Mouse (Mus musculus): ENCODE data around the gene Cd9.
"Not testable (repeated sequence)": the region's sequence is repeated elsewhere in the genome, so short reads cannot be mapped to it uniquely, and the experiment has no call there.

Gene Cd9

DNA sequence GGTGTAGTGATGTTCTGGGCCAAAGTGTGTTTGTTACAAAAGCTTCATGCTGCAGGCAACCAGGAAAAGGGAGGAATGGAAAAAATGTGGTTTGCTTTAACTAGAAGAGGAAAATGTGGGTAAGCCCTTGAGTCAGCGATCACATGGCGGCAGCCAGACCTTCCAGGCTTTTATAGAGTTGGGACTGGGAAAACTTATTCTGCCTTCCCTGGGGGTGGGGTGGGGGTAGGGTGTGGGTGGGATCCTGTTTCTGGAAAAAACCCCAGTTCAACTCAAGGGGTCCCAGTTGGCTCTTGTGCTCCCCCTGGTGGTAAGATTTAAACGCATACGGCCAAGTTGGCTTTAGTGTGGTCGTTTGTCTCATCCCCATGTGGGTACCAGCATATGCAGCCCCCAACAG is 3.5 kb upstream of the Cd9 start:
- peak; percentile 50 for DNase-seq

DNA sequence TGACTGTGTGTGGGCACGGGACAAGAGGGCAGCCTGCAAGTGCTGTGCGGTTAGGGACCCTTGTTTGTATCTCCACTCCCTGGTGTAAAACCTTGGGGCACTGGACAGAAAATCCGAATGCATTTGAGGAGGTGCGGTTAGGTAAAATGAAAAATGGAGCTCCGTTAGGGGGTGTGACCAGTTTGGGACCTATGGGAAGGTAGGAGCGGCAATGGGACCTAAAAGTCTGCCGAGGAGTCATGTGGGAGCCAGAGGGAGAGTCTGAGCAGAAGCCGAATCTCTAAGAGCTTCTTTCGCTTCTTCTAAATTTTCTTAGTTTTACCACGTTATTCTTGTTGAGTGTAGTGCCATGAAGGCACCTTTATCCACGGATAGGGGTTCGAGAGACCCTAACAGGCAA is 1.8 kb upstream of the Cd9 start:
- DNase-seq = no peak

DNA sequence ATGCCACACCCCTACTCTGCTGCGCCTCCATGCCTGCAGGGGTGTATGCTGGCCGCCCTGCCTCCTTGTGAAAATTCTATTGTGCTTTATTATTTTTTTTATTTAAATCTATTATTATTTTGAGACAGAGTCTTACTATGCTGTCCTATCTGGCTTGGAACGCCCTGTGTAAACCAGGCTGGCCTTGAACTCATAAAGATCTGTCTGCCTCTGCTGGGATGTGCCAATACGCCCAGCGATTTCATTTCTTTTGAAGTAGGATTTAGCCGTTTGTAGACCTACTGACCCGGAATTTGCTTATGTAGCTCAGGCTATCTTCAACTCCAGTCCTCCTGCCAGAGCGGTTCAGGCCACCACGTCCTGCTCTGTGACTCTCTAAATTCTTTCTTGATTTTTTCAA is 770 bp upstream of the Cd9 start:
- no peak for DNase-seq

DNA sequence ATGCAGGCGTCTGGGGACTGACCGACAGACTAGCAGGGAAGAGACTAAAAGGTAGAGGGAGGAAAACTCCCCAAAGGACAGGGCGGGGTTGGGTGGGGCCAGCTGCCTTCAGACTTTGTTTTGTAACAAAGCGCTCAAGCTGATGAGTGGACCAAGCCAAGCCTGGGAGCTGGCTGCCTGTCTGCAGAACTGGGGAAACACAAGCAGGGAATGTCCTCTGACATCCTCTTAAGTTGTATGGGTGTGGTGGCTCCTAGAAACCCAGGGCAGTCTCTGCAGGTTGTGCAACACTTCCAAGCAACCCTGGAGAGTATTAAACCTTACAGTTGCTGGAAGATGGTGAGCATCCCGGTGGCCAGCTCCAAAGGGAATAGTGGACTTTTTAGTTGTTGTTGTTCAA is 1.4 kb downstream of the Cd9 start:
- DNase-seq = no peak

DNA sequence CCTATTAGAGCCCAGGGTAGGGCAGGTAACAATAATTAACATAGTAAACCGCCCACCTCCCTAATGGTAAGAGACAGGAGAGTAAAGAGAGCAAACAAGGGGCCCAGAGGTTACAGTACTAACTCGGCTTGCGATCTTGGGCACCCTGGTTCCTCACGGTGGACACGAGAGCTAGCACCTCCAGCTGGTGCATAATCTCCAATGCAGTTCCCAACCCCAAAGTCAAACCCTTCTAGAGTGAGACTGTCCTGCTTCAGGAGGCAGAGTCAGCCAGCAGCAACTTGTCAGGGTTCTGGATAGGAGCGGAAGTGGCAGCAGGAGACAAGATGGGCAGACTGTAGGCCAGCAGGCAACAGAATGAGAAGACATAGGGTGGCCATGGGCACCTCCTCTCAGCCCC is 1.9 kb downstream of the Cd9 start:
- no peak for DNase-seq

DNA sequence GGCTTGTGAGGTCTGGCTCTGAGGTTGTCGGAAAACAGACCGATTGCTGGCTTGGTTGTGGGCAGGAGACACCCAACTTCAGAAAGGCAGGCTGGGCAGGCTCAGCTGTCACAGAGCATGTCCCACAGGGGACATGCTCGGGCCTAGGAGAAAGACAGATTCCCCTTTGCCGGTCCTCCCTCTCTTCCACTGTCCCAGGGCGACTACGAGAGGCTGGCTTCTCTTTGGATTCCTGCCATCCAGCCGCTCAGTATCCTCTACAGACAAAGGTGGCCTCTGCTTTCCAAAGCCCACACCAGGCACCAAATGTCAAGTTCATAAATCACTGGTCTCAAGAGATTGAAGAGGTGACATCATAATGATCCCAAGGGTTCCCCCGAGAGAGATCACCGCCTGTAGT is 2.6 kb downstream of the Cd9 start:
- no peak for DNase-seq

DNA sequence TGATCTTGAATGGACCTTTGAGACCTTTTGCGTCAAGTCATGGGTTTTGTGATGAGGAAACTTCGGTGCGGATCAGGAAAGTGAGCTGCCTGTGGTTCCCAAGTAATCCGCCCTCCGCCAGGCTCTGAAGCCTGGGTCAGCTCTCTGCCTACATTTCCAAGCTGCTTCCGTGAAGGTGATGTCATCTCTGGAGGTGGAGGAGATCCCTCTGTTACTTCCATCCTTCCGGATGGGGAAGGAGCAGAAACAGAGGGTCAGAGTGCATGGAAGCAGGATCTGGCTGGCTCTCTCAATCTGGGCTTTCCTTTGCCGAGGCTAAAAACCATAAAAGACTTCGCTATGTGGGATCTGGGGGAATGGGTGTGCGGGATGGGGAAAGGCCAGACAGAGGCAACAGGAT is 3.2 kb downstream of the Cd9 start:
- DNase-seq = no peak

DNA sequence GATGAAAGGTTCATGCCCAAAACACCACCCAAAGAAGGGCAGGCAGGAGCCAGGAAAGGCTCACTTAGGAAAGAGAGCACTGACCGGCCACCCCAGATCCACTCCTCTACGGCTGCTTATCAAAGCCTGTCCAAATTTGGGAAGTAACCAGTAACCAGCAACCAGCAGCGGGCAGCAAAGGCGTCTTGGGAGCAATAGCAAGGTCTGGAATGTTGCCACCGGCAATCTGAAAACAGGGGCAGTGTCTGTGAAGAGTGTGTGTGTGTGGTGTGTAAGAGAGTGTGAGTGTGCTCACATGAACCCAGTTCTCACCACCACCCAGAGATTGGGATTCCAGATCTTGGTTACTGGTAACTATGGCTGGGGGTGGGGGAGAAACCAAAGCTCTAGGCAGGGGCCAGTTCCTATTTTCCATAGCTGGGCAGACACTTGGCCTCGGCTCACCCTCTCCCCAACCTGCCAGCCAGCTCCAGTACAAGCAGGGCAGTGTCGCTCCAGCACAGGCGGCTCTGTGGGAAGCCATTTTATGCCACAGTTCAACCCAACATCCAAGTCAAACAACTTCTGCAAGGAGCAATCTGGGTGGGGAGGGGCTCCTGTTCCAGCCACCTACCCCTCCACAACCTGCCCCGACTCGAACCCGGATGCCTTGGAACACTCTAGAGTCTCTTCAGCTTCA is 4.6 kb downstream of the Cd9 start:
- DNase-seq = no peak

DNA sequence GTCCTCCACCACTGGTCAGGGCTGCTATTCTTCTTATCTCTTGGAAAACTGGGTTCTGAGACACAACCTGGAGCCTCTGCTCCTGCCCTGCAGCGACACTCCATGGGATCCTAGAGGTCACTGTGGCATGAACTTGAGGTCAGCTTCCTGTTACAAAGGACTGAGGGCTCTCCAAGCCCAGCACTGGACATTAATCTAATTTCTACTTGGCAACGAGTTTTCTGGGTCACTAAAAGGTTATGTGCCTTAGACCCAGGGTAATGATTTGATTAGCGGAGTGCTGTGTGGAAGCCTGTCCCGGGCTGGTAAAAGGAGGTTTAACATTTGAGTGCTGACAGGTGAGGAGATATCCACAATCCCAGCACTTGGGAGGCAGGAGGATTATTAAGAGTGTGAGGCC is 9.0 kb downstream of the Cd9 start:
- no peak for DNase-seq

DNA sequence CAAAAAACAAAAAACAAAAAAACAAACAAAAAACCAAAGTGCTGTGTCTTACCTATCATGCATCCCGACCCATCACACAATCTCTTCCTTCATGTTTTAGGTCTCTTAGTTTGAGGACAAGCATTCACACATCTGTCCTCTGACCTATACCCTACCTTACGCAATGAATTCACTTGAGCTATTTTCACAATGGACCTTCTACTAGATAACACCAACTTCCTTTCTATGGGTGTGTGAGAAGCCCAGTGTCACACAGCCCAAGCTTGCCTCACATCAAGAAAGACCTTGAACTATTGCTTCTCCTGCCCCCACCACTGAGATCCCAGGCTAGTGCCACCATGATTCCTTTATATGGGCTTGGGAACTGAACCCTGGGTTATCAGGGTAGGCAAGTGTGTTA is 9.9 kb downstream of the Cd9 start:
- DNase-seq = no peak

DNA sequence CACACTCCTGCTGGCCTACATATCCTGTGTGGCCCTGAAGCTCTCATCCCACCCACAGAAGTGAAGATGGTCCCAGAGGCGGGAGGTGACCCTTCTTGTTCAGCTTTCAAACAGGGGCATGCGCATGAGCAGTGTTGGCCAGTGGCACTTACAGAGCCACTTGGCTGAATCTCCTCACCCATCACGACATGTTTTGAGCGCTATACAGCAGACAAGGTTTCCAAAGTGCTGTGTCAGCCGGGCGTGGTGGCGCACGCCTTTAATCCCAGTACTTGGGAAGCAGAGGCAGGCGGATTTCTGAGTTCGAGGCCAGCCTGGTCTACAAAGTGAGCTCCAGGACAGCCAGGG is 10.3 kb downstream of the Cd9 start:
- not testable (repeated sequence) for DNase-seq

DNA sequence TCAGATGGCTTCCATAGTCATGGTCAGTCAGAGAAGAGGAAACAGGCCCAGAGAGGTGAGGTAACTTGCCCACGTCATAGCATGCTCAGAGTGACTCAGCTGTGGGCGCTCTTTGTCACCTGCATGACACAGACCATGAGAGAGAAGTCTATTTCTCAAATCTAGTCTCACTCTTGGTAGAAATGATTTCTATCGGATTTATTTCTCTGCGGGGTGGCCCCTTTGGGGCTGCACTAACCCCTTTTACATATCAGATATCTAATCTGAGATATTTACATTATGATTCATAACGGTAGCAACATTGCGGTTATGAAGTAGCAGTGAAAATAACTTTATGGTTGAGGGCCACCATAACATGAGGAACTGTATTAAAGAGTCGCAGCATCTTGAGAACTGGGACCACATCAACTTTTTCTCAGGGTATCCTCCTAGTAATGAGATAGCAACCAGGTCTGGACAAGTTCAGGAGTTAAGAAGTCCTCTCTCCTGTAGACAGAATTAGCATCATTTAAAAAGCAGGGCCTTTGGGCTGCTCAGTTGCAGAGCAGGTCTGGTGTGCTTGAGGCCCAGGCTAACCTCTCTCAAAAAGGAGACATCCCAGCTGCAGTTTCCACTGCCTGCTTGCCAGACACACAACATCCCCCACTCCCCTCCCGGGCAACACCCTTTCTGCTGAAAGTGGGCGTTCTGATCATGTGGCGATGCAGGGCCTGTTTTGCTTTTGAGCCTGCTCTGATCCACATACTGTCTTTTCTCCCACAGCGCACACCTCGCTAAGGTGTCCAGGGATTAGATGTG is 10.9 kb downstream of the Cd9 start:
- no peak for DNase-seq

DNA sequence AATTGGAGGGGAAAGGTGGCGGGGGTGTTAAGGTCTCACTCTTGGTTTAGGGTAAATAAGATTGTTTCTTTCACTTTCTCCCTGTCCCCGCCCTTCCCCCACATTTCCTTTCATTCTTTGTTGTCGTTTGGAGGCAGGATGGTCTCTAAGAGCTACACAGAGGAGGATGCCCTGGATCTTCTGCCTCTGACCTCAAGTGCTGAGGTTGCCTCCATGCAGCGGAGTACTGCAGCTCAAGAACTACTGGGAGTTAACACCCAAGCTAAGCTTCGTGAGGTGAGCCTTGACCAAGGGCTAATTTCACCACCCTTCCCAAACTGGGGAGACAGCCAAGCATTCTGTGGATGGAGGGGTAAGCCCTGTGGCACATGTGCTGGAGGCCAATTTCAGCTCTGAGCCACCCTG is 12.2 kb downstream of the Cd9 start:
- DNase-seq = peak; percentile 60

DNA sequence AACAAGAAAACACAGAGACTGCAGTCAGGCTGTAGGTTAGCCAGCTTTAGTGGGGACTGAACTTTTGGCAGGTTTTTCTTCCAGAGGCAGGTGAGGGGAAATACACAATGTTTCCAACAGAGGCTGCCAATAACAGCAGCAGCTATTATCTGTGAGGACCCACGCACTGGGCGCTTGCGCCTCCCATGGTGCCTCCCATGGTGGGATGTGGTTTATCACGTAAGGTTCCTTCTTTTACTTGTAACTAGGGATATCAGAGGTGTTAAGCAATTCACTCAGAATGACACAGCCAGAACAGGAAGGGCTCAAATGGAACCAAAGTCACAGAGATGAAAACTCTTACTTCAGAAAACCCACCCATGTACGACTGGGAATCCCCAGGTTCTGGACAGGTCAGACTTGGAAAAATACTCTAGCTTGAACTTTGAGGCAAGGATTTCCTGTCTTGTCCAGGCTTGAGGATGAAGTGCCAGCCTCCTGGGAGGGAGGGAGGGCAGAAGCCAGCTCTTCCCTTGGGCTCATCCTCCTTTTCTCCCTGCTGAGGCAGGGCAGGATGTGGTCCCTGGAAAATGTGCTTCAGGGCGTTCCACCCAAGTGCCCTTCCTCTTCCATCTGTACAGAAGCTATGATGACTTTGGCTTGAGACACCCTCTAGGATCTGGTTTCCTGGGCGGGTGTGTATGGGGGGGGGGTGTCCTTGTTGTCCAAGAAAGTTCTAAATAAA is 12.8 kb downstream of the Cd9 start:
- DNase-seq = peak; percentile 10

DNA sequence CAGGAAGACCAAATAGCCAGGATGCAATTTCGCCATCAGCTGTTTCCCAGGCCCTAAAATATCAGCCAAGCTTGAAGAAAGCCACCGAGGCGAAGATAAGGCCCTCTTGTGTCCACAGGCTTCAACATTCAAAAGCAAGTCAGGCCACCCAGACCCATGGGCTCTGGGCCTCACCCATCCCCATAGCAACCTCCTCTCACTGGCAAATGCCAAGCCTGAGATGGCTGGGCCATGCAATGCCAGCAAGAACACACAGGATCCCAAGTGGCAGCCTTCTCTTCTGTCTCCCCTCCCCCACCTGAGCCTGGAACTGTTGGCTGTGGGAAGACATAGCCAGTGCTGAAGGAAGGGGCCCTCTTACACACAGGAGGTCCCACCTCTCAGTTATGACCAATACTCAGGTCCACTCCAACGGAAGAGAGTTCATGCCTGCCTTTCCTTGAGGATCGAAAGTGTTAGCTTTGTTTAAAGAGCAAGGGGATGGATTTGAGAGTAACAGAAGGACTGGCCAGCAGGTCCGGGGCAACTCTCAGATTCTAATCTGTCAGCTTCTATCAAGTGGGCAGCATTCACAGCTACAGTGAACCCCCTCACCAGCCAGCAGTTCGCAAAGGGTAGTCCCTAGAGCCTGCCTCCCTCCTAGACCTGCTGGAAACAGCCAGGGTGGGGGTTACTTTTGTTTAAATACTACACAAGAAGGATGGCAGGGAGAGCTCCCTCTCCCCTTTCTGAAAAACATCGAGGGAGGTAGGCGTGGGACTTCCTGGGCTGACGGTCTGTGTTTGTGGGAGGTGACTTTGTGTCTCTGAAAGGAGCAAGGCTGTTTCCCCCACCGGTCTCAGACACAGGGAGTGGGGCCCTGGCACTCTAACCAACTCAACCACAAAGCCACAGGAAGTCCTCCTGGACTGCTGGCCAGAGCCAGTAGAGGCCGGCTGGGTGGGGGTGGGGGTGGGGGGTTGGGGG is 13.9 kb downstream of the Cd9 start:
- DNase-seq = peak; percentile 59

DNA sequence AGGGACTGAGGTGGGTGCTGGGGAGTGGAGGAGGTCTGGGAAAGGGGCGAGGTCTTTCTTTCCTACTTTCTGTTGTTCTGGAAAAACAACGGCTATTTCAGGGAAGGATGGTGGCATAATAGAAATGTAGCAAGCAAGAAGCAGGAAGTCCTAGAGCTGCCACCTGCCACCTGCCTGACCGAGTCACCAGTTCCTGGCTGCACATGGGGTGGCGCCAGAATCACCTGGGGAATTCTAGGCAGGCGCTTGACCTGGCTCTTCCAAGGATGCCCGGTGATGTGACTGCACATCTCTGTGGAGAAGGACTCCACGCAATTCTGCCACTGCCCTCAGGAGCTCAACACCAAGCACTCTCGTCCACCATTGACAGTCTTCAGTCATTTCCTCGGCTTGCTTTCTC is 15.2 kb downstream of the Cd9 start:
- peak; percentile 13 for DNase-seq

DNA sequence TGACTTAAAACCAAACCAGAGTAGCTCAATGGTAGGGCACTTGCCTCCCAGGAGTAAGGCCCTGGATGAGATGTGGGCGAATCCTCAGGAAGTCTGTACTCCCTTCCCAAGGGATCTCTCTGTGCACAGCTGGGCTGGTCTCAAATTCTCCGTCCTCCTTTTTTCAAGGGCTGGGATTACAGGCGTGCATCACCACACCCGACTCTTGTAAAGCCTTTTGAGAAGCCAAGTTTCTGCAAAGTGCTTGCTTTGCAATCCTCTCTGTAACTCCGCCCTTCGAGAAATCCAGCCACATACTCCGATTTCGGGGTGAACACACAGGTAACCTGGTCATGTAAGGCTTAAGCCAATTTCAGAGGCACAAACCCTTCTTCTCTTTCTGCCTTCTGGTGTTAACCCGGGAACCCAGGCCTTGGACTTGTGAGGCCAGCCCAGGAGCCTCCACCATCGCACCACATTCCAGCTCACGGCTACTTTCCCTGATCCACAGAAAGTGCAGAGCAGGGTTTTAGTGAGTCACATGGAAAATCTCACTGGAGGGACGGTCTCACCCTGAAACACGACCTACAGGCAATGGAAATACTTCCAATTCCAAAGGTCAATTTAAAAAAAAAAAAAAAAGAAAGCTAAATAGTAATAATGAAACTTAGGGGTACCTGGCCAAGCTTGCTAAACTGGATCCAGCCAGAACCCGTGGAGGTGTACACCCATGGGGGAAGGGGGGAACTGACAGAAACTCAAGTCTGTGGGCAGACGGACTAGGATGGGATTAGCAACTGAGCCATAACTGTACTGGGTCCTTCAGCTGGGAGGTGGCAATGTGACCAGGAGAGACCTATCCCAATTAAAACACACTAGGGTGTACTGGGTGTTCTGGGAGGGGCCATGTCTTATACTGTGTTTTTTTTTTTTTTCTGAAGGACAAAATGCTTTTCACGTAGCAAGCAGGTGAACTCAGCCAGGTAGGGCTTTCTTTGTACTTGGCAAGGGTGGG is 16.2 kb downstream of the Cd9 start:
- DNase-seq = no peak

DNA sequence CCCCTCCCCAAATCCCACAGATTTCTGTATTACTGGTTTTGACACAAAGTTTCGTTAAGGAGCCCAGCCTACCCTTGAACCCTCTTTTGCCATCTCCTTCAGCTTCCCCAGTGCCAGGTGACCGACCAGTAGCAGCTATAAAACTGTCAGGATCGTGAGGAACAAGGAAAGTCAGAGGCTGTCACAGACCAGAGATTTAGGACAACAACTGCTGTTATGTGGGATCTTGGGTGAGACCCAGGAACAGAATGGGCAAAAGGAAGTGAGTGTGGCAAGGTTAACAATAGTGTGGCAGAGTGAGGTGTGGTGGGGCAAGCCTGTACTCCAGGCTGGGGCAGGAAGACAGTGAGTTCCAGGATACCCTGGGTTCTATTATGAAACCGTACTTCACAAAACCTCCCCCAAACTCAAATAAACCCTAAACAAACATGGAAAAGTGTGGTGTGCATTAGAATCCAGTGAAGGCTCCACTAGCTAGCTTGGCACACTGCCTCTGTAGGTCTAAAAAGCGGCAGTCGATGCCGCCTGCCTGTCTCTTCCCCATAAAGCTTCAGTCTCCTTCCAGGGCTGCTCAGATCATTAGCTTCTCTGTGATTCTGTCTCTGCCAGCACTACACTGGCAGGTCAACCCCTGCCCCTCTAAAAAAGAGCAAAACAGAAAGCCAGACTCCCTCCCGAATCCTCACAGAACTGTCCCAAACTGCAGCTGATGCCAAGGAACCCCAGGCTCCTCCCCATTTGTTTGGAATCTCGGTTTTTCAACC is 17.6 kb downstream of the Cd9 start:
- DNase-seq = no peak

DNA sequence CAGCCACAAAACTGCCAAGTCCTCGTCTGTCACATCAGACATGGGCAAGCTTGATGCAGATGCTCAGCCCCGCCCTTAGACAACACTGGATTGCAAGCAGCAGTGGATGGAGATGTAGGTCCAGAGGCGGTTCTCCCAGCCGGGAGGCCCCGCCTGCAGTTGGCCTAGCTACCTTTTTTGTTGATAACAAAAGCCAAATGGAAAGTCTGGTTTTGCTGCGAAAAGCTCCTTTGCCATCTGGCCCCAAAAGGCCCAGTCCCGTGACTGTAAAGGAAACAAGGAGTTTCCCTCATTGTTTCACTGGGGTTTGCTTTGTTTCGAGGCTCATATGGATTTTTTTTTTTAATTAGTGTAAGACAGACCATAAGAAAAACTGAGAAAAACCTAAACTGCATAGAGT is 18.5 kb downstream of the Cd9 start:
- no peak for DNase-seq

DNA sequence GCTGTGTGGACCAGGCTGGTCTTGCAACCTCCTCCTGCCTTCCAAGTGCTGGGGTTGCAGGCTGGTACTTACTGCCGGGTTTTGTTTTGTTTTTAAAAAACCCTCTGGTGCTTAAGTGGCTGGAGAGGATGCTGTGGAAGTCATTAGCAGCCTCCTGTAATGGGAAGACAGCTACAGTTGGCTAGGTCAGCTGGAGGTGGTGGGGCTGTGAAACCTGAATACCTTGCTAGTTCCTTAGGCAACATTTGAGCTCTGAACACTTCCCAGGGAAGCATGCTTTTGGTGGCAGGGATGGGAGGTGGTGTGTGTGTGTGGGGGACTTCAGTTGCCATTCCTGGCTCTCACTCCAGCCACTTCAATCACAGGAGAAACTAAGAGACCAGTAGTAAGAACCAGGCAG is 19.4 kb downstream of the Cd9 start:
- no peak for DNase-seq

DNA sequence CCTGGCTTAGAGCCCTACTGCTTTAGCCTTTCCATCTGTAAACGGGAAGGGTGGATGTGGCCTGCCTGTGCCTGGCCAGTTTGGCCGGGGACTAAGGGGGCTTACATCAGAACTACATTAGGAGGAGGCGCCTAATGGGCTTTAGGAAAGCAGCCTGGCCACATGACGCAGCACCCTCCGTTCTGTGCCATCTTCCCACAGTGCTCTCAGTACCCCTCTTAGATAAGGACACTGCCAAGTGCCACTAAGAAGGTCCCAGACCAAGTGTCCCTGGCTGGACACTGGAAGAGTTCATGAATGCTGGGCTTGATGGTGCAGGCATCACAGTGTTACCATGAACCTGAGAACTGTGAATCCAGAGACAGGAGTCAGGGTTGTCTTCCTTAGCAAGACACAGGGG is 20.7 kb downstream of the Cd9 start:
- DNase-seq = no peak

Data from thymus, postnatal 14 days (tissue).